Mouse (Mus musculus): ENCODE measurements at regions not wholly inside any gene's neighbourhood (a gene's known extent, or its start where the extent isn't known, plus 50 kb on each side); places are given as distances from the start of the nearest gene placed in this dataset.
A peak's percentile ranks its signal among the peaks of the same experiment; 100 is the strongest.
"Not testable (repeated sequence)": the region's sequence is repeated elsewhere in the genome, so short reads cannot be mapped to it uniquely, and the experiment has no call there.

DNA sequence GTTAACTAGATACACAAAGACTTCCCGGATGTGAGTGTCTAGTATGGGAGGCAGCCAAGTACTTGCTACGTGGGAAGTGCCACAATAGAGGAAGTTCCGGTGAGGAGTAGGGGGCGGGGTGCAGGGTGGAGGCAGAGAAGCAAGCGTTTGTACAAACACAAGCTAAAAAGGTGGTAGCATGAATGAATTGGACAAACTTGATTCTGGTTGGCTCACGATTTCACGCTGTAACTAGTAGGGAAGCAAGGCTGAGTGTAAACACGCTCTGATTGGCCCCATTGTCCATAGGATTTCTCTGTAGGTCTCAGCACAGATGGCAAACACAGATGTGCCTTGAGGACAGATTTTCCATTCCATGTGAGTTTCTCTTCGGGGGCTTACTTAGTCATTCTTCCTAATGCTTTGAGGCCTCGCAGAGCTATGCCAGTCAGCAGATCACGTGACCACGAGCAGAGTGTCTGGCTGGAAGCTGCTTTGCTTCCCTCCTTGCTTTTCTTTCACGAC lies 76.6 kb upstream of the Ptgfr start:
- 53% methylated on average over 13 of the region's 13 CpGs for WGBS
- no peak overlapping the region for H3K4me3 ChIP-seq
- peak; percentile 79 for ATAC-seq (ENCODE audit: low FRiP score, low read depth)
- H3K9me3 ChIP-seq = no peaks in the 10 kb centered on the region
- no peaks in the 10 kb centered on the region for H3K36me3 ChIP-seq
- H3K27me3 ChIP-seq = no peaks in the 10 kb centered on the region
- peak overlapping the region; percentile 7 for H3K27ac ChIP-seq
- no peak overlapping the region for H3K4me2 ChIP-seq (replicated peaks)
- H3K4me1 ChIP-seq = peaks cover 6% of the 10 kb centered on the region
- H3K9ac ChIP-seq = no peak overlapping the region

DNA sequence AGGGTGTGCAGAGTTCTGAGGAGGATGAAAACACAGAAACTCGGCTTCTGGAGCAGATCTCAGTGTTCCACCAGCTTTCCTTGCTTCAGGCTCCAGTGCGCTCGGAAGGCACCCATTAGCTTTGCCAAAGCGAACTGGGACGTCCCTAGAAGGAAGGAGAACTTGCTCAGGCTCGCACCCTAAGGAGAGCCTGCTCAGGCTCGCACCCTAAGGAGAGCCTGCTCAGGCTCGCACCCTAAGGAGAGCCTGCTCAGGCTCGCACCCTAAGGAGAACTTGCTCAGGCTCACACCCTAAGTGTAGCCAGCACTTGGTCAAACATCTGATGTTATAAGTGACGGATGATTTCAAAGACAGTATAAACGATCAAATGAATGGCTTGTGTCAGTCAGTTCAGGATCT lies 74.9 kb upstream of the Ptgfr start:
- not testable (repeated sequence) for H3K27me3 ChIP-seq; H3K4me3 ChIP-seq; H3K9me3 ChIP-seq; ATAC-seq (ENCODE audit: low FRiP score, low read depth); H3K36me3 ChIP-seq; H3K9ac ChIP-seq; H3K4me2 ChIP-seq (replicated peaks); H3K27ac ChIP-seq; H3K4me1 ChIP-seq
- 80% methylated on average over 11 of the region's 11 CpGs for WGBS

DNA sequence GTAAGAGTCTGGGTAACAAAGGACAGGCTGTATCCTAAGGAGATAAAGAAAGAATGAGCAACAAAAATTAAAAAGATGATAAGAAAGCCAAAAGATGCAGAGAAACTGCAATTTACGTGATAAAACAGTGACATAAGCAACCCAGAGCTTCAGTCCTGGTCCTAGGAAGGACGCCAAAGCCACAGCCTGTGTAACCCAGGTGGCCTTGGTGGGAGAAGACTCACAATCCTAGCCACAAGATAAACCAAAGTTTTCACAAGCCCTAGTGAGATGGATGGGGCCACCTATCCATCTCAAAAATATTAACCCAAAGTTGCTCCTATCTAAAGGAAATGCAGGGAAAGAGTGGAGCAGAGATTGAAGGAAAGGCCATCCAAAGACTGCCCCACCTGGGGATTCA lies 73.4 kb upstream of the Ptgfr start:
- Histone ChIP-seq H3K27ac (no peak overlapping the region), H3K4me1 (peaks cover 6% of the 10 kb centered on the region), H3K9me3 (no peaks in the 10 kb centered on the region), H3K9ac (no peak overlapping the region), H3K36me3 (no peaks in the 10 kb centered on the region), H3K4me3 (no peak overlapping the region), H3K4me2 (replicated peaks) (no peak overlapping the region), H3K27me3 (no peaks in the 10 kb centered on the region)
- no peak for ATAC-seq (ENCODE audit: low FRiP score, low read depth)
- 95% methylated on average over 2 of the region's 2 CpGs for WGBS

DNA sequence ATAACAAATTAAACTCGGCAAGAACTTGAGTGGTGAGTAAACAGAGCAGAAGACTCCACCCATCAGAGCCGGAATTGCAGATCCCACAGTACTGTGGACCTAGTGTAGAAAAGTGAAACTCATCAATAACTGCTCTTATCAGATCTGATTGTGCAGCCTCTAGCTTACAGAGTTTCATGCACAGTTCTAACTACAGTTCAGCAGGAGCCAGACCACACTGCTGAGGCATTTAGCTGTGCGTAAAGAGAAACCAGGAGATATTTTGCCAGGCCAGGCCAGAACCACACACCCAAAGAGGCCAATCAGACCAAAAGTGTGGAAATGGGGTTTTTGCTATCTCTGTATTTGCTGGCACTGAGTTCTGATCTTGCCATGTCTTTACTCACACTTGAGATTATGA lies 71.9 kb upstream of the Ptgfr start:
- H3K4me1 ChIP-seq = peaks cover 6% of the 10 kb centered on the region
- no peak overlapping the region for H3K27ac ChIP-seq
- no peak overlapping the region for H3K9ac ChIP-seq
- 69% methylated on average over 3 of the region's 3 CpGs for WGBS
- H3K9me3 ChIP-seq = no peaks in the 10 kb centered on the region
- H3K27me3 ChIP-seq = no peaks in the 10 kb centered on the region
- H3K4me3 ChIP-seq = no peak overlapping the region
- no peak overlapping the region for H3K4me2 ChIP-seq (replicated peaks)
- no peak for ATAC-seq (ENCODE audit: low FRiP score, low read depth)
- H3K36me3 ChIP-seq = no peaks in the 10 kb centered on the region

DNA sequence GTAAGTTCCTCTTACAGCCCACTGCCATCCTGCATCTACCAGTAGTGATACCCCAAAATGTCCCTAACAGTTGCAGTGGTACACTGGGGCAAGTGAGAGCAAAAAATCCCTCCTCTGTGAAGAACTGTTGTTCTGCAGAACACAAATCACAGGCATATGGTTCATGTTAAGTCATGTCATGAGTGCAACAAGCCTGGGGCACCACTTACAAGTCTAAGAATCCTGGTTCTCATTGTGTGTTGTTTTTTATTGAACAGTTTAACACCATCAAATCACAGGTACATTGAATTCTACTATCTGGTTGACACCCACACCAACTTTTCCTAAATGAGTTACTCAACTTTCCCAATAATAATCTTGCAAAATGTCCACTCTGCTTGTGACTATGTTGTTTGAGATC lies 71.5 kb upstream of the Ptgfr start:
- peaks cover 6% of the 10 kb centered on the region; the same call in 1 of the 2 replicates for H3K4me1 ChIP-seq
- no peaks in the 10 kb centered on the region for H3K27me3 ChIP-seq
- no peak overlapping the region for H3K9ac ChIP-seq
- H3K27ac ChIP-seq = no peak overlapping the region
- no peak overlapping the region for H3K4me2 ChIP-seq (replicated peaks)
- H3K36me3 ChIP-seq = no peaks in the 10 kb centered on the region
- no peak overlapping the region for H3K4me3 ChIP-seq
- no peak for ATAC-seq (ENCODE audit: low FRiP score, low read depth)
- H3K9me3 ChIP-seq = no peaks in the 10 kb centered on the region

DNA sequence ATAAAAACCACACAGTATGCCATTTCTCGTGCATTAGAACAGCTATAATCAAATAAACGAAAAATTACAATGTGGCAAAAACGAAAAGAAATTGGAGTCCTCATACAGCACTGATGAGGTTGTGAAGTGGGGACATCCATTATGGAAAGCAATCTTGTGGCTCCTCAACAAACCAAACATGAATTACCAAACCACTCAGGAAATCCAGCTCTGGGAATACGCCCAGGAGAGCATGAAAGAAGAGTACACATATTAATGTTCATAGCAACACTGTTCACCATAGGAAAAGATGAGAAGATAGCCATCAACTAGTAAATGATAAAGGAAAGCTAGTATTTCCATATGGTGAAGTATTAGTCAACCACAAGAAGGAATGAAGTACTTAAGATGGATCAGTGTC lies 68.3 kb upstream of the Ptgfr start:
- no peaks in the 10 kb centered on the region for H3K27me3 ChIP-seq
- H3K9ac ChIP-seq = no peak overlapping the region
- WGBS = 83% methylated on average over 4 of the region's 4 CpGs
- ATAC-seq (ENCODE audit: low FRiP score, low read depth) = no peak
- H3K27ac ChIP-seq = no peak overlapping the region
- peaks cover 21% of the 10 kb centered on the region for H3K4me1 ChIP-seq
- H3K9me3 ChIP-seq = no peaks in the 10 kb centered on the region
- H3K4me2 ChIP-seq (replicated peaks) = no peak overlapping the region
- no peak overlapping the region for H3K4me3 ChIP-seq
- H3K36me3 ChIP-seq = no peaks in the 10 kb centered on the region

DNA sequence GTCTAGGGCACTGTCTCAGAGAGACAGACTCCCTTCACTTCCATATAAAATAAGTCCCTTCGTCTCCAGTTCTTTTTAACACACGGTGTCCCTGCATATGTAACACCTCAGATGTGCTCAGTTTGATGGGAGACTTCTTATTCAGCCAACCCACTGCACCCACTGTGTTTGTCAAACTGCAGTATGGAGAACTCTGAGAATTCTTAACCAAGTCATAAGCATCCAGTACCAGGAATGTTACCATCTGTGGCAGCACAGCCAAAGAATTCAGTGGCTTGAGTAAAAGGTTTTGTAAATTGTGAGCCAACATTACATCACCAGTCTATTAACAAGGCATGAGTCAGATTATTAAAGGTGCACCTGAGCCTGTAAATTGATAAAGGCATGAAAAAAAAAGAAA lies 65.7 kb upstream of the Ptgfr start:
- no peaks in the 10 kb centered on the region for H3K27me3 ChIP-seq
- no peak for ATAC-seq (ENCODE audit: low FRiP score, low read depth)
- H3K4me3 ChIP-seq = no peak overlapping the region
- no peaks in the 10 kb centered on the region for H3K36me3 ChIP-seq
- no peak overlapping the region for H3K4me2 ChIP-seq (replicated peaks)
- 69% methylated on average over 2 of the region's 2 CpGs for WGBS
- H3K9ac ChIP-seq = no peak overlapping the region
- no peaks in the 10 kb centered on the region for H3K9me3 ChIP-seq
- H3K27ac ChIP-seq = peak overlapping the region; percentile 72
- H3K4me1 ChIP-seq = peaks cover 15% of the 10 kb centered on the region

DNA sequence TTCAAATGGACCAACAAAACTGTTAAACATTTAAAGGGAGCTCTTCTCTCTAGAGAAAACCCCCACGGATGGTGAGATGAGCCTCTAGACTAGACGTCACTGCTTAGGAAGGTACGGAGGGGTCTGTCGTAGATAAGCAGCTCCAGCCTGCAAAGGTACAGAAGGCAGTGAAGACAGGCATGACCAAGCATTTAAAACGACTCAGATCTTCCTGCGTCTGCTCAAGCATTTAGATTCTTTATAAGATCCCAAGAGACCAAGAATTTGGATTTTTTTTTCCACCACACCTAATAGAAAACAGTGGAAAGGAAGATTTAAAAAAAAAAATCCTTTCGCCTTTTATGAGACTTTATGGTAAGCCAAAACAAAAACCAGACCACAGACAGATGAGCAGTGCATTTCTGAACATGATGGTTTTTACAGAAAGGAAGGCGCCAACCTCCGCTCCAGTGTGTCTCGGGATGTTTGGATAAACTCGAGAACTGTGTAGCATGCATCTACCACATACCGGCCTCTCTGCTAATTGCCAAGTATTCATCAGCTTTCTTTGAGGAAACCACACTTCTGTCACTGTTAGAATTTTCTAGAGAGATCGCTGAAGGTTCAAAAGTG lies 64.9 kb upstream of the Ptgfr start:
- Histone ChIP-seq H3K4me2 (replicated peaks) (no peak overlapping the region), H3K27me3 (no peaks in the 10 kb centered on the region), H3K36me3 (no peaks in the 10 kb centered on the region), H3K27ac (peak overlapping the region; percentile 72), H3K9ac (no peak overlapping the region), H3K4me1 (peaks cover 15% of the 10 kb centered on the region), H3K4me3 (no peak overlapping the region), H3K9me3 (no peaks in the 10 kb centered on the region)
- WGBS = 49% methylated on average over 13 of the region's 13 CpGs
- peak; percentile 83 for ATAC-seq (ENCODE audit: low FRiP score, low read depth)

DNA sequence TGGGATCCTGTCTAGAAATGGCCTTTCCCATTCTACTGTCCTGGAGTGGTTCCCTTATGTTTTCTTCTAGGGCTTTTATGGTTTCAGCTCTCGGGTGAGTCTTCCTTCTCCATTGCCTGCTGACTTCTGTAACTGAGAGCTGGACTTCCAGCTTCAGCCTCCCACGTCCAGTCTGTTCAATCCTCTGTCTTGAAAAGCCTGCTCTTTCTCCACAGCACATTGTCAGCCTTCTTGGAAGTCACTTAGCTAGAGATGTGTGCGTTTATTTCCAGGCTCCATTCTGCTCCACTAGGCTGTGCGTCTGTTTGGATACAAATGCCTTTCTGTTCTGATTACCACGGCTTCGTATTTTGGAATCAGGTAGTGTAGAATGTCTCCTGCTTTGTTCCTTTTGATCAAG lies 62.2 kb upstream of the Ptgfr start:
- Histone ChIP-seq H3K4me2 (replicated peaks) (no peak overlapping the region), H3K9me3 (no peaks in the 10 kb centered on the region), H3K4me3 (no peak overlapping the region), H3K27me3 (no peaks in the 10 kb centered on the region), H3K27ac (no peak overlapping the region), H3K9ac (no peak overlapping the region), H3K36me3 (no peaks in the 10 kb centered on the region), H3K4me1 (peaks cover 15% of the 10 kb centered on the region)
- no peak for ATAC-seq (ENCODE audit: low FRiP score, low read depth)
- 81% methylated on average over 6 of the region's 6 CpGs for WGBS

DNA sequence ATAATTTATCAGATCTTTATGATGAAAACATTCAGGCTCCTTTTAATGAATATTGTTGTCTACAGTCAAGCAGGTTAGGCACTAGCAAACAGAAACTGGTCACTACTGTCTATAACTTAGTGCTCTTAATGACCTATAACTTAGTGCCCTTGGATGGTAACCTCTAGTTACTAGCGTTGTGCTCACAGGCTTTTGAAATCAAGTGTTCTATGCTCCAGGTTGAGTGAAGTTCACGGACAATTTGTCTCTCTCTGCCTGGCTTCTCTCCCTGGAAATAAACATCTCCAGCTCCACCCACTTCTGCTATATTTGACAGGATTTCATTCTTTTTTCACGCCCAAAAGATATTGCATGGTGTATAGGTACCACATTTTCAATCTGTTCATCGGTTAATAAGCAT lies 61.7 kb upstream of the Ptgfr start:
- peaks cover 15% of the 10 kb centered on the region for H3K4me1 ChIP-seq
- ATAC-seq (ENCODE audit: low FRiP score, low read depth) = no peak

DNA sequence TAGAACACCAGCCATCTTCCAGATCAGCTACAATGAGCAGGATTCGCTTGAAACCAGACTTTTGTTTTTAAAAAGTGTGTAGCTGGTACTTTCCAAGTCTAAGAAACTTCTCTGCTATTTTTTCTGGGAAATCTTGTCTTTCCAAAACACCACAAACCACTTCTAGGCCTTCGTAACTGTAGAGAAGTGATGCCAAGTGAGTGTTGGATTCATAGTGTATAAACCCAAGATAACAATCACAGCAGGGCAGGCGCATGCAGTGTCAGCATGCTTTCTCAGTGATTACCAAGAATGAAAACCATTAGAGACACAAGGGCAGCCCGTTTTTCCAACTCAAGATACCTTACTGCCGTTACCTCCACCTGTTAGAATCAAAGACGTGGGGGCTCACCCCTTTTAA lies 58.9 kb upstream of the Ptgfr start:
- Histone ChIP-seq H3K36me3 (no peaks in the 10 kb centered on the region), H3K9ac (no peak overlapping the region), H3K4me3 (no peak overlapping the region), H3K27me3 (no peaks in the 10 kb centered on the region), H3K4me1 (peaks cover 8% of the 10 kb centered on the region), H3K4me2 (replicated peaks) (no peak overlapping the region), H3K9me3 (no peaks in the 10 kb centered on the region), H3K27ac (no peak overlapping the region)
- WGBS = 87% methylated on average over 6 of the region's 6 CpGs
- ATAC-seq (ENCODE audit: low FRiP score, low read depth) = no peak

More for the DNA sequence above, 61.7 kb upstream of the Ptgfr start:
- no peaks in the 10 kb centered on the region for H3K9me3 ChIP-seq
- 87% methylated on average over 4 of the region's 4 CpGs for WGBS
- no peak overlapping the region for H3K27ac ChIP-seq
- no peak overlapping the region for H3K9ac ChIP-seq
- no peak overlapping the region for H3K4me2 ChIP-seq (replicated peaks)
- H3K36me3 ChIP-seq = no peaks in the 10 kb centered on the region
- no peaks in the 10 kb centered on the region for H3K27me3 ChIP-seq
- no peak overlapping the region for H3K4me3 ChIP-seq

DNA sequence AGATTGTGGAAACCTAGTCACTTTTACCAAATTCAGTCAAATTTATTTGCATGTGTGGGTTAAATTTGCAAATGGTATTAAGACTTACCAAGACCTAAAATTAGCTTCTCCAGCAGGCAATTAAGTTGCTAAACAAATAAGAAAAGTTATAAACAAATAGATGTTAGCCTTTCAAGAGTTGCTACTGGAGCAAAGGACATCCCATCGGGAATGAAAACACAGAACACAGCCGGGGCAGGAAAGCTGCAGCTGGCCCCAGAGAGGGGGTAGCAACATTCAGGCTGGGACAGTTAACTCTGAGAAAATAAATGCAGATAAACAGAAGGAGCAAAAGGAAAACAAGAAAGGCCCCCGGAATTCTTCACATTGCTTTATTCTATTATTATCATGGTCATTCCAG lies 57.3 kb upstream of the Ptgfr start:
- ATAC-seq (ENCODE audit: low FRiP score, low read depth) = no peak
- H3K4me1 ChIP-seq = peaks cover 24% of the 10 kb centered on the region
- 44% methylated on average over 3 of the region's 3 CpGs for WGBS
- no peak overlapping the region for H3K9ac ChIP-seq
- H3K27ac ChIP-seq = no peak overlapping the region
- H3K4me2 ChIP-seq (replicated peaks) = no peak overlapping the region
- no peaks in the 10 kb centered on the region for H3K9me3 ChIP-seq
- H3K27me3 ChIP-seq = no peaks in the 10 kb centered on the region
- no peaks in the 10 kb centered on the region for H3K36me3 ChIP-seq
- no peak overlapping the region for H3K4me3 ChIP-seq

DNA sequence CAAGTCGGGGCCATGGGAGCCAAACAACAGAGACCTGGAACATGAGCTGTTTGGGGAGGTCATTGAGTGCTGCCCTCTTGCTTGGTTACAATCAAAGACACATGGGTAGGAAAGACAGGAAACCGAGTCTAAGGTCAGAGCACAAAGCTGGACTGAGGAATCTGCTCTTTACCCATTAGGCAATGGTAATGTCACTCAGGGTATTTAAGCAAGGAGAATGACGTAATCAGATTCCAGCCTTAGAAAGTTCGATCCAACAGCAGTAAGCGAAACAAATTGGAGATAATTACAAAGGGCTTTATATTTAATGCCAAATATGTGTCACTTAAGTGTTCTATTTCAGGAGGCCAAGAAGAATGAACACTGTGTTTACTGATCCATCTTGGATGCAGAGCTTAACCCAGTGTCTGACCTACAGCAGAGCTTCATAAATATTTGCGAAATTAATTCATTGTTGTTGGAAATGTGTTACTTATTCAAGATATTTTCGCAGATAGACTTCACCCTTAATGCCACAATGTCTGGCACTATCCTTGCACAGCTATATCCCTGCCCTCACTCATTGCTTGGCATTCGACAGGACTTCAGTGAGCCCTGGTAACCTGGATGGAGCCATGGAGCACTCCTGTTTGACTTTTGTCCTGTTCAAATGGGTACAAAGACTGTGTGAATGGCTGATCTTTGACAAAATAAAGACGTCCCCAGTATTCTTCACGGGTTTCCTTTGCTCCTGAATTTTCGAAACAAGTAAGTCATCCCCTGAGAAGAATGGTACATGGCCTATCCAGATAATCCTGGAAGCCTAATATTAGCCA lies 56.2 kb upstream of the Ptgfr start:
- no peak overlapping the region for H3K4me2 ChIP-seq (replicated peaks)
- no peak overlapping the region for H3K9ac ChIP-seq
- H3K36me3 ChIP-seq = no peaks in the 10 kb centered on the region
- H3K27ac ChIP-seq = no peak overlapping the region
- peaks cover 25% of the 10 kb centered on the region for H3K4me1 ChIP-seq
- no peaks in the 10 kb centered on the region for H3K27me3 ChIP-seq
- ATAC-seq (ENCODE audit: low FRiP score, low read depth) = no peak
- H3K9me3 ChIP-seq = no peaks in the 10 kb centered on the region
- no peak overlapping the region for H3K4me3 ChIP-seq
- WGBS = 66% methylated on average over 11 of the region's 11 CpGs
